Mouse (Mus musculus): ENCODE data around the gene Tet3.

DNA sequence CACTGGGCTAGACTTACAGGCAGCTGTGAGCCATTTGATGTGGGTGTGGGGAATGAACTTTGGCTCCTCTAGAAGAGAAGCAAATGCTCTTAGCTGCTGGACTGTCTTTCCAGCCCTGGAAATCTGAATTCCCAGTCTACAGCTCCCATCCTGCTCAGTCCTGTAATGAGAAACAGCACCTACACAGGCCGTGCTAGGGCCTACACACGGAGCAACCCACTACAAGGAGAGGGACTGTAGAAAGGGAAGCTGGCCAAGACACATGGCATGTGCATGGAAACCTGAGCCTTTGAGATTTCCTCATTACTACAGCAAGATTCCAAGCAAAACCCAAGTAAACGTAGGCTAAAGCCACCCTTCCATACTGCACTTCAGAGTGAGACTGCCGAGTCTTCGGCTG is 29.3 kb upstream of the Tet3 start:
- TF ChIP-seq CTCF (IDR thresholded peaks at IDR 0.05; ENCODE audit: control insufficient read depth, insufficient read depth, insufficient replicate concordance, low read depth, low read length) (no peak), POLR2A (IDR thresholded peaks at IDR 0.05; ENCODE audit: control insufficient read depth, low read depth, low read length) (no peak)
